Mouse (Mus musculus) liver, embryonic 13.5 days (tissue): ENCODE results near the gene Fes. TPM values are rescaled to one million over a fixed set of nuclear protein-coding genes. Genes with fewer than 3 reads are reported as not detected.
"Not testable (repeated sequence)": the region's sequence is repeated elsewhere in the genome, so short reads cannot be mapped to it uniquely, and the experiment has no call there.

Experiments
- ATAC-seq: fragments of 200-750 bp; cut with Nextera tagmentation; 2 replicates; pipeline ENCODE4 v1.8.0; 2017; ENCODE audit warnings: low read depth, mild to moderate bottlenecking, moderate number of reproducible peaks, moderate library complexity
- DNase-seq: peaks from one replicate; pipeline ENCODE4 v3.0.0; 2022
- H3K27ac ChIP-seq: fragments of 300-500 bp; sonication (generic); 2 replicates; pipeline ENCODE4 v1.5.1; 2015; ENCODE audit warnings: moderate library complexity, mild to moderate bottlenecking, inconsistent platforms
- H3K27me3 ChIP-seq: fragments of 300-500 bp; sonication (generic); 2 replicates; pipeline ENCODE4 v1.6.1; 2015; ENCODE audit warnings: mild to moderate bottlenecking, inconsistent platforms
- H3K36me3 ChIP-seq: fragments of 300-500 bp; sonication (generic); 2 replicates; pipeline ENCODE4 v1.6.1; 2015; ENCODE audit warnings: mild to moderate bottlenecking, inconsistent platforms
- H3K4me1 ChIP-seq: fragments of 300-500 bp; sonication (generic); replicated peaks from 2 replicates; pipeline ENCODE4 v1.6.1; 2015; ENCODE audit warnings: inconsistent platforms
- H3K4me2 ChIP-seq: fragments of 300-500 bp; sonication (generic); 2 replicates; pipeline ENCODE4 v1.6.1; 2015; ENCODE audit warnings: inconsistent platforms, mild to moderate bottlenecking, moderate library complexity
- H3K4me3 ChIP-seq: fragments of 300-500 bp; sonication (generic); replicated peaks from 2 replicates; pipeline ENCODE4 v1.5.1; 2015; ENCODE audit warnings: mild to moderate bottlenecking, inconsistent platforms
- H3K9ac ChIP-seq: fragments of 300-500 bp; sonication (generic); 2 replicates; pipeline ENCODE4 v1.6.1; 2015; ENCODE audit warnings: mild to moderate bottlenecking, inconsistent platforms
- H3K9me3 ChIP-seq: fragments of 300-500 bp; sonication (generic); replicated peaks from 2 replicates; pipeline ENCODE4 v1.6.1; 2016; ENCODE audit warnings: inconsistent platforms
- WGBS: fragments of 180-500 bp; shearing (Covaris S2); methylation state at CpG from one replicate; pipeline ENCODE4 v1.1.7; 2015; ENCODE audit not compliant: insufficient replicate concordance; 5-methylcytosine and 5-hydroxymethylcytosine counted together
- polyA plus RNA-seq: library from polyadenylated mRNA; unstranded; fragments of >200 nt; fragmentation: Nextera tagmentation; extraction: Ambion mirVana; gene quantifications from 2 replicates; pipeline ENCODE4 v1.2.1, GENCODE M21; 2015

Fes gene
- polyA plus RNA-seq, 1 experiment from 2014 or later = 10.6 TPM

DNA sequence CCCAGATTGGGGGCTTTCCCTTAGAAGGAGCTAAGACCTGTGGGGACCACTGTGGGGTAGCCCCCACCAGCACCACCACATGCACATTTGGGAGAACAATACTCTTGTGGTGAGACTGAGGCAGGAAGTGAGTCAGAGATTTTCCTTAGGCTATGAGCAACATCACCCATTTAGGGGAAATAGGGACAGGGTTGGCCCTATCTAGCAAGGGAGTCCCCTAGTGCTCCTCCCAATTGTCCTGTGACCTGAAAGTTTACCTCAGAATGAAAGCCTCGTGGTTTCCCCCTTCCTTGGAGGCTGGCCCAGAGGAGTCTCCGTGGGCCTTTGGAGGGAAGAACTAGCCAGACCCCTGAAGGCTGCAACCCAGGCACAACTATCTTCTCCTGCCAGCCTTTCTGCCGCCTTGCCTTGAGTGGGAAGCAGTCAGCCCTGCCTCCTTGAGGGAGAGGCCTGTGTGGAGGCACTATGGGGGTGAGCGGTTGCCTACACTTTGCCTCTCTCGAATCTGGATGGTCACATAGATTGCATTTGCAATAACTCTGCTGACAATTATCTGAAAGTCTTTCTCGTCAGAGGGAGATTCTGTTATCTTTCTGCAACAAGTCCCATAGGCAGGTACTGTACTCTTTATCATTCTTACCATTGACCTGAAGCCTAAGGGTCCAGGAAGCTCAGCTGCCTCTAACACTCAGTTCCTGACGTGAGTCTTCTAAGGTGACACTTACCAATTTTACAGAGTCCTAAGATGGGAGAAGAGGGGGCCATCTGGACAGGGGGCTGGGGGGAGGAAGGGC is 16.6 kb upstream of the Fes start:
- H3K27ac ChIP-seq = no peak overlapping the region
- H3K9me3 ChIP-seq = no peaks in the 10 kb centered on the region
- DNase-seq = no peak
- no peak overlapping the region for H3K4me2 ChIP-seq
- no peak overlapping the region for H3K4me3 ChIP-seq
- WGBS = 11% methylated on average over 7 of the region's 7 CpGs
- H3K9ac ChIP-seq = no peak overlapping the region
- H3K4me1 ChIP-seq = peaks cover 47% of the 10 kb centered on the region
- no peak for ATAC-seq
- no peaks in the 10 kb centered on the region for H3K36me3 ChIP-seq
- peaks cover 83% of the 10 kb centered on the region for H3K27me3 ChIP-seq

- 38% methylated on average over 9 of the region's 9 CpGs for WGBS
- ATAC-seq (no peak), DNase-seq (no peak)
- H3K4me3 ChIP-seq = peak overlapping the region; percentile 76; the same call in 1 of the 2 replicates
- H3K27ac ChIP-seq = peak overlapping the region; percentile 68; the same call in 1 of the 2 replicates
- peaks cover 82% of the 10 kb centered on the region for H3K27me3 ChIP-seq
- peak overlapping the region; percentile 85; the same call in 1 of the 2 replicates for H3K9ac ChIP-seq
- H3K9me3 ChIP-seq = no peaks in the 10 kb centered on the region
- peaks cover 47% of the 10 kb centered on the region for H3K4me1 ChIP-seq
- peak overlapping the region; percentile 90 for H3K4me2 ChIP-seq
- H3K36me3 ChIP-seq = no peaks in the 10 kb centered on the region
Observed at GRCm38 (mm10) chr7:80403551-80403950, 15.8 kb upstream of the Fes start.

DNA sequence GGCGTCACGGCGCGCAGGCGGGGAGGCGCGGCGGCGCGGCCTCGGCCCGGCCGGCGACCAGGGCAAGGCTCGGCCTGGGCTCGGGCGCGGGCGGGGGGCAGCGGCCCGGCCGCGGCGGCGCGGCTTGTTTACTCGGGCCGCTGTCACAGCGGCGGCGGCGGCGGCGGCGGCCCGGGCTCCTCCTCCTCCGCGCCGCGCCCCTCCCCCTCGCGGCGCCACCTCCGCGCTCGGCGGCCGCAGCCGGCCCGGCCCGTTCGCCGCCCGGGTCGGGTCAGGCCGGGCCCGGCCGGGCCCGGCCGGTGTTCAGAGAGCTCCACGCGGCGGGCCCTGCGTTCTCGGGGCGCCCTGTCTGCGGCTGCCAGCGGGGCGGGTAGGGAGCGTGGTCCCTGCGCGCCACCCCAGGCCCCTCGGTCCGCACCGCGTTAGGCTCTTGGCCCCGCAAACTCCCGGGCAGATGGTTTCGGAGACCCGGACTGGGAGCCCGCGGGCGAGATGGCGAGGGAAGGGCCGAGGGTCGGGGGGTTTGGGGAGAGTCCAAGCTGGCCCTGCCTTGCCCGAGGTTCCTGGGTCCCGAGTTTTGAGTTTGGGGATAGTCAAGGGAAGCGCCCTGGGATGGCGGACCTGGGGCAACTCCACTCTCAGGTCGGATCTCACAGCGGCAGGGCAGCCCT is 15.0 kb upstream of the Fes start:
- under 1% methylated on average over 39 of the region's 92 CpGs for WGBS
- Histone ChIP-seq H3K4me1 (peaks cover 47% of the 10 kb centered on the region), H3K27ac (peak overlapping the region; percentile 75), H3K27me3 (peaks cover 74% of the 10 kb centered on the region), H3K9ac (peak overlapping the region; percentile 85), H3K36me3 (peaks cover 2% of the 10 kb centered on the region; the same call in 1 of the 2 replicates), H3K9me3 (no peaks in the 10 kb centered on the region), H3K4me2 (peak overlapping the region; percentile 90), H3K4me3 (peak overlapping the region; percentile 76)
- DNase-seq (no peak), ATAC-seq (peak; percentile 55)

DNA sequence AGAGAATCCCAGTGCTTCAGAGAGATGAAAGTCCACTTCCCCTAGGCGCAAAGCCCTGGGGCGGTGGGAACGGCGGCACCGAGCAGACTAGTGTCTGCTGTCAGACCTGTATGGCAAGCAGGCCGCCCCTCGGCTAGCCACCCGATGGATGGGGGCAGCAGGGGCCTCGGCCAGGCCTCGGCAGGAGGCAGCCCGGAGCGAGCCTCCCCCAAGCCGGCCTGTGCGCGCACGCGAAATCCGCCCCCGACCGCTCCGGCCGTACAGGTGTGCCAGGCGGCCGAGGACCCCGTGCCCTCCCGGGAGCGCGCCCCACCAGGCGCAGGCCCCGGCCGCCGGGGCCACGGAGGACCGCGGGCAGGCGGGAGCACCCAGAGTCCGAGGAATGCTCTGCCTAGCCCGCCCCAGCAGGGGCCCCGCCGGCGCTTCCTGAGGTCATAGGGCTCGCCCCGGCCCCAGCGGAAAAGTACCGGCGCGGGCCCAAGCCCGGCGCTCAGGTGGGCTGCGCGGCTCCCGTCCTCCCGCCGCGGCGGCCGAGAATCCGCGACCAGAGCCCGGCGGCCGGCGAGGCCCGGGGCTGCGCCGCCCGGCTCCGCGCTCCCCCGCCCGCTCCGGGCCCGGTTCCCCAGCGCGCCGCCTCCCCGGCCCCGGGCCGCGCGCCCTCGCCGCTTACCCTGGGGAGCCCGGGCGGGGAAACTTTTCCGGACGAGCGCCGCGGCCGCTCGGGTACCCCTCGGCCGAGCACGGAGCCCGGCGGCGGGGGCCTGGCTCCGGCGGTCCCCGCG is 14.3 kb upstream of the Fes start:
- H3K4me3 ChIP-seq = peak overlapping the region; percentile 76
- H3K4me2 ChIP-seq = peak overlapping the region; percentile 90
- DNase-seq = no peak
- peak overlapping the region; percentile 75 for H3K27ac ChIP-seq
- peaks cover 47% of the 10 kb centered on the region for H3K4me1 ChIP-seq
- peak overlapping the region; percentile 85 for H3K9ac ChIP-seq
- peaks cover 9% of the 10 kb centered on the region; the same call in 1 of the 2 replicates for H3K36me3 ChIP-seq
- under 1% methylated on average over 69 of the region's 102 CpGs for WGBS
- H3K9me3 ChIP-seq = no peaks in the 10 kb centered on the region
- ATAC-seq = peak; percentile 34
- H3K27me3 ChIP-seq = peaks cover 69% of the 10 kb centered on the region

DNA sequence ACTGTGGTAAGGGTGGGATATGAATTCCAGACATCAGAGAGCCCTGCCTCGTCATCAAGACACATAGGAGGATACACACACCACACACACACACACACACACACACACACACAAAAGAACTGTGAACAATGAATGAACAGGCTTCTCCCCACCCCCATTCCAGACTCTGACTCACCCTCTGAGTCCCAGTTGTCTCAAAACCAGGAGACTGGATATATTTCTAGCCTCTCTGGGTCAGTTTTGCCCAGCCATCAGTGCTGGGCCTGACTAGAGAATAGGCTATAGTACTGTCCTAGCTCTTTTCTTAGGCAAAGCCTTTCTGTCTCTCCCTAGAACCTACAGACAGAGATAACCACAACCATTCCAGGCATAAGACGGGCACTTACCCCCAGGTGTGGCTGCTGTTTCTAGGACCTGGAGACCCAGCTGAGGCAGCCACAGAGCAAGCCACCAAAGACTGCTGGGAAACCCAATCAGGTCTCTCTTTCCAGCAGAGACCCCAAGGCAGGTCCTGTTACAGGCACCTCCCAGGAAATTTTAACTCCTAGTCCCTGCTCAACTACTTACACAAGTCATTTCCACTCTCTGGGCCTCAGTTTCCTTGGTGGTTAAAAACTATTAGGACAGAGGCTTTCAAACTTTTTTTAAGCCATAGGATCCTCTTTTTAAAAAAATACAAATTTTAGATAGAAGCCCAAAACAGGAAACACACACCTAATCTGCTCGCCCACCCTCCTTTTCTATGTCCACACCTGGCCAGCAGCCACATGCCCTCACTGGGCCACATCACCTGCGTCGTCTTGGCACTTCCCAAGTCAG is 13.5 kb upstream of the Fes start:
- H3K9me3 ChIP-seq = no peaks in the 10 kb centered on the region
- peak overlapping the region; percentile 90 for H3K4me2 ChIP-seq
- WGBS = 23% methylated on average over 5 of the region's 5 CpGs
- H3K4me3 ChIP-seq = peak overlapping the region; percentile 76
- H3K4me1 ChIP-seq = peaks cover 51% of the 10 kb centered on the region
- H3K9ac ChIP-seq = peak overlapping the region; percentile 85
- ATAC-seq (no peak), DNase-seq (no peak)
- H3K27ac ChIP-seq = peak overlapping the region; percentile 75
- peaks cover 15% of the 10 kb centered on the region for H3K36me3 ChIP-seq
- H3K27me3 ChIP-seq = peaks cover 62% of the 10 kb centered on the region

DNA sequence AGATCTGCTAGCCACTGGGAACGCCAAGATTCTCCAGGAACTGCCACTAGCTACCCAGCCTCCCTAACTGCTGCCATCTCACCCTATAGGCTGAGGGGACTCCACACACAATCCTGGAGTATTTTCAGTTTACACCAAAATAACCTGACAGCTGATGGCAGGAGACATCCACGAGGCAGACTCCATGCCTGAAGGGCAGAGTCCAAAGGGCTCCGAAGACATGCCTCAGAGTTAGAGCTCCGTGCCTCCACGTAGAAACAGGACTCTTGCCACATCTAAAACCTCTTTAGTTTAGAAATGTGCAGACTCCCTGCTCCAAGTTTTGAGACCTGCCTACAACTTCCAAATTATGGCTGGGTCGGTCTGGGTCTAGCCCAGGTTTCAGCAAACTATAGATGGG is 12.8 kb upstream of the Fes start:
- DNase-seq = no peak
- Histone ChIP-seq H3K4me3 (peak overlapping the region; percentile 76), H3K4me2 (peak overlapping the region; percentile 90), H3K4me1 (peaks cover 51% of the 10 kb centered on the region), H3K9ac (peak overlapping the region; percentile 24; the same call in 1 of the 2 replicates), H3K27me3 (peaks cover 55% of the 10 kb centered on the region), H3K9me3 (no peaks in the 10 kb centered on the region), H3K36me3 (peaks cover 20% of the 10 kb centered on the region), H3K27ac (peak overlapping the region; percentile 75)
- whole genome bisulfite sequencing = 67% methylated on average over 6 of the region's 6 CpGs
- no peak for ATAC-seq

GRCm38 (mm10) chr7:80400099-80400498 is 12.4 kb upstream of the Fes start:
- 58% methylated on average over 5 of the region's 5 CpGs for WGBS
- peak overlapping the region; percentile 76; the same call in 1 of the 2 replicates for H3K4me3 ChIP-seq
- H3K4me1 ChIP-seq = peaks cover 51% of the 10 kb centered on the region
- peak overlapping the region; percentile 75 for H3K27ac ChIP-seq
- DNase-seq (no peak), ATAC-seq (peak; percentile 43)
- H3K9me3 ChIP-seq = no peaks in the 10 kb centered on the region
- peak overlapping the region; percentile 24; the same call in 1 of the 2 replicates for H3K9ac ChIP-seq
- peak overlapping the region; percentile 90 for H3K4me2 ChIP-seq
- peaks cover 24% of the 10 kb centered on the region for H3K36me3 ChIP-seq
- peaks cover 51% of the 10 kb centered on the region for H3K27me3 ChIP-seq

DNA sequence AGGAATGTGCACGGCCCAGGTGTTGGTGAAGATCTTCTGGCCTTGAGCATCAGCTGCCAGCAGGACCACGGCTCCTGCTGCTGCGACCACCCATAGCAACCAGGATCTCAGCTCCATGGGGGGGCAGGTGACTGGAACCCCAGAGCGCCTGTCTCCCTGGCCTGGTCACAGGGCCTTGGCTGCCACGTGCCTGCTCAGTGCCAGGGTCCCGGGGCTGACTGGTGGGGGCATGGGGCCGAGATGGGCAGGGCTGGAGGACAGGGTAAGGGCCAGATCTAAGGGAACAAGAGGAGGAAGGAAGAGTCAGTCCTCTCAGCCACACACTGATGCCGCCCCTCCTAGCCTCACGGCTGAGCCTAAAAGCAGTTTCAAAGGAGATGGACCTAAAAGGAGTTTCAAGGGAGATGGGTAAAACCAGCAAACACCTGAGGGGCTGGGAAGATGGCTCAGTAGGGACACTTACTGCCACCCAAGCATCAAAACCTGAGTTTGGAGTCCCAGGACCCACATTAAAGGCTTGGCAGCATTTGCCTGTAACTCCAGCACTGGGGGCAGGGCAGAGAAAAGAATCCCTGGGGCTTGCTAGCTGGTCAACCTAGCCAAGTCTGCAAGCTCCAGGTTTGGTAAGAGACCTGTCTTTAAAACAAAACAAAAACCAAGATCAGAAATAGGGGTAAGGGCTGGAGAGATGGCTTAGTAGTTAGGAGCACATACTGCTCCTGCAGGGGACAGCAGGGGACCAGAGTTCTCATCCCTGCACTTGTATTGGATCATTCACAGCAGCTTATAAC is 11.1 kb upstream of the Fes start:
- no peak for ATAC-seq

GRCm38 (mm10) chr7:80397986-80398385 is 10.2 kb upstream of the Fes start:
- H3K27me3 ChIP-seq = peaks cover 29% of the 10 kb centered on the region
- no peak overlapping the region for H3K4me3 ChIP-seq
- peaks cover 33% of the 10 kb centered on the region for H3K36me3 ChIP-seq
- no peak overlapping the region for H3K9ac ChIP-seq
- H3K9me3 ChIP-seq = no peaks in the 10 kb centered on the region
- no peak overlapping the region for H3K27ac ChIP-seq
- no peak overlapping the region for H3K4me2 ChIP-seq
- 90% methylated on average over 9 of the region's 9 CpGs for WGBS
- DNase-seq = no peak
- peaks cover 31% of the 10 kb centered on the region for H3K4me1 ChIP-seq
- no peak for ATAC-seq

More for the DNA sequence above, 11.1 kb upstream of the Fes start:
- Histone ChIP-seq H3K36me3 (peaks cover 25% of the 10 kb centered on the region), H3K4me3 (no peak overlapping the region), H3K27me3 (peaks cover 38% of the 10 kb centered on the region), H3K9ac (no peak overlapping the region), H3K4me1 (peaks cover 40% of the 10 kb centered on the region), H3K27ac (no peak overlapping the region), H3K4me2 (no peak overlapping the region), H3K9me3 (no peaks in the 10 kb centered on the region)
- no peak for DNase-seq
- 77% methylated on average over 9 of the region's 9 CpGs for WGBS

GRCm38 (mm10) chr7:80396427-80396826 is 8.7 kb upstream of the Fes start:
- H3K27ac ChIP-seq, H3K4me3 ChIP-seq, H3K9me3 ChIP-seq, ATAC-seq, DNase-seq, H3K9ac ChIP-seq, H3K4me2 ChIP-seq: not testable (repeated sequence)
- WGBS = 71% methylated on average over 4 of the region's 4 CpGs
- peaks cover 22% of the 10 kb centered on the region for H3K4me1 ChIP-seq
- H3K27me3 ChIP-seq = peaks cover 14% of the 10 kb centered on the region
- peaks cover 49% of the 10 kb centered on the region for H3K36me3 ChIP-seq
